Mouse (Mus musculus): ENCODE measurements around the gene Anks3. TPM values are rescaled to one million over a fixed set of nuclear protein-coding genes. Genes with fewer than 3 reads are reported as not detected.

The Anks3 gene
- polyA plus RNA-seq, 1 experiment = 1.9 TPM

GRCm38 (mm10) chr16:4938461-4938860, 25.5 kb downstream of the Anks3 start, which contains the start of gene Nudt16l1:
Gene Nudt16l1, plus strand, starts transcription at chr16:4938761.
- Histone ChIP-seq H3K4me1 (ENCODE audit: control insufficient read depth) (peaks cover 19% of the 10 kb centered on the region), H3K27me3 (ENCODE audit: control insufficient read depth) (no peaks in the 10 kb centered on the region), H3K4me3 (replicated peaks) (peak within 1 kb of the TSS; percentile 80), H3K36me3 (ENCODE audit: control insufficient read depth) (peaks cover 73% of the 10 kb centered on the region), H3K9me3 (ENCODE audit: control insufficient read depth, low read length) (peaks cover 5% of the 10 kb centered on the region; the same call in 1 of the 2 replicates)
- TF ChIP-seq GATA1 (IDR thresholded peaks at IDR 0.05; ENCODE audit: low read length) (no peak), TAL1 (IDR thresholded peaks at IDR 0.05; ENCODE audit: low read length) (no peak)

- TF ChIP-seq GATA1 (IDR thresholded peaks at IDR 0.05; ENCODE audit: low read length) (no peak), TAL1 (IDR thresholded peaks at IDR 0.05; ENCODE audit: low read length) (no peak)
- peaks cover 19% of the 10 kb centered on the region for H3K4me1 ChIP-seq (ENCODE audit: control insufficient read depth)
- peaks cover 68% of the 10 kb centered on the region for H3K36me3 ChIP-seq (ENCODE audit: control insufficient read depth)
- no peak overlapping the region for H3K4me3 ChIP-seq (replicated peaks)
- H3K27me3 ChIP-seq (ENCODE audit: control insufficient read depth) = no peaks in the 10 kb centered on the region
- H3K9me3 ChIP-seq (ENCODE audit: control insufficient read depth, low read length) = peaks cover 5% of the 10 kb centered on the region; the same call in 1 of the 2 replicates
These were observed 26.4 kb downstream of the Anks3 start for GRCm38 (mm10) chr16:4937351-4938190.

DNA sequence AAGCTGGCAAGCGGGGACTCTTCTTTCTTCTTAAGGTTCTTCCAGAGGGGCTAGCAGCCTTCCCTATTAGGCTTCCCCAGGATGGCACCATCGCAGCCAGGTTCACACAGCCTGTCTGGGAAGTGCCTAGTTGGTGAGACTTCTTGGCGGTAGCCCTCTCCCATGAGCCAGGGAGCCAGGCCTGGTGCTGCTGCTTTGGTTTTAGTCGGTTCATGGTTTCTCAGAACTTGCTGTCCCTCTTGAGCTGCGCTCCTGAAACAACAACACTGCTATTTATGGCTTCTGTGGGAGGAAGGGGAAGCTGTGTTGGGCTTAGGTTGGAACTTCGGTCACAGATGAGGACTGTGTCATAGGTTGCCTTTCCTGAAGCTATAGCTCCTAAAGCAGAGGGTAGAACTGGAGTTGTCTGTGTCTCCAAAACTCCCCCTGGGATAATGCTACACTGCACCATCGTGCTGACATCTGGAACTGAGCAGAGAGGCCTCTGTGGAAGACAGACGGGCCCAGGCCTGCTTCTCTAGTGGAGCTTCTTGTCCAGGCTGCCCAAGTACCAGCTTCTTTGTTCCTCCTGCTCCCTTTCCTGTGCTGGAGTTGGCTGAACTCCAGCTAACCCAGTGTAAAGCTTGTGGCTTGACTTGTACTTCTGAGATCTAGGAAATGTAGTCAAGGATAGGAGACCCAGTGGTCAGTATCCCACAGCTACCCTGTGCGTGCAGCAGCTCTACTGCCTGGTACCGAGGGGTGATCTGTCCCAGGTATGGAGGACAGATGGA, 27.9 kb downstream of the Anks3 start:
- Histone ChIP-seq H3K36me3 (ENCODE audit: control insufficient read depth) (peaks cover 68% of the 10 kb centered on the region), H3K9me3 (ENCODE audit: control insufficient read depth, low read length) (peaks cover 5% of the 10 kb centered on the region; the same call in 1 of the 2 replicates), H3K4me1 (ENCODE audit: control insufficient read depth) (peaks cover 19% of the 10 kb centered on the region), H3K27me3 (ENCODE audit: control insufficient read depth) (no peaks in the 10 kb centered on the region), H3K4me3 (replicated peaks) (no peak overlapping the region)
- TF ChIP-seq TAL1 (IDR thresholded peaks at IDR 0.05; ENCODE audit: low read length) (no peak), GATA1 (IDR thresholded peaks at IDR 0.05; ENCODE audit: low read length) (no peak)

DNA sequence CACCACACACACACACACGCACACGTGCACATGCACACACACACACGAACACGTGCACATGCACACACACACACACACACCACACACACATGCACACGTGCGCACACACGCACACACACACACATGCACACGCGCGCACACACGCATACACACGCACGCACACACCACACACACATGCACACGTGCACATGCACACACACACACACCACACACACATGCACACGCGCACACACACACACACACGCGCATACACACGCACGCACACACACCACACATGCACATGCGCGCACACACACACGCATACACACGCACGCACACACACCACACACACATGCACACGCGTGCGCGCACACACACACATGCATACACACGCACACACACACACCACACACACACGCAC, 28.6 kb downstream of the Anks3 start:
- Histone ChIP-seq H3K4me1 (ENCODE audit: control insufficient read depth) (peaks cover 19% of the 10 kb centered on the region), H3K27me3 (ENCODE audit: control insufficient read depth) (no peaks in the 10 kb centered on the region), H3K36me3 (ENCODE audit: control insufficient read depth) (peaks cover 68% of the 10 kb centered on the region), H3K4me3 (replicated peaks) (no peak overlapping the region), H3K9me3 (ENCODE audit: control insufficient read depth, low read length) (peaks cover 5% of the 10 kb centered on the region; the same call in 1 of the 2 replicates)
- TF ChIP-seq GATA1 (IDR thresholded peaks at IDR 0.05; ENCODE audit: low read length) = no peak
- no peak for TF ChIP-seq TAL1 (IDR thresholded peaks at IDR 0.05; ENCODE audit: low read length)

GRCm38 (mm10) chr16:4932429-4932828, 31.6 kb downstream of the Anks3 start:
- Histone ChIP-seq H3K36me3 (ENCODE audit: control insufficient read depth) (peaks cover 69% of the 10 kb centered on the region), H3K9me3 (ENCODE audit: control insufficient read depth, low read length) (peaks cover 5% of the 10 kb centered on the region; the same call in 1 of the 2 replicates), H3K27me3 (ENCODE audit: control insufficient read depth) (no peaks in the 10 kb centered on the region)

GRCm38 (mm10) chr16:4928474-4928873, 35.5 kb downstream of the Anks3 start:
- Histone ChIP-seq H3K36me3 (ENCODE audit: control insufficient read depth) (peaks cover 73% of the 10 kb centered on the region), H3K9me3 (ENCODE audit: control insufficient read depth, low read length) (no peaks in the 10 kb centered on the region), H3K4me1 (ENCODE audit: control insufficient read depth) (no peaks in the 10 kb centered on the region; the same call in 1 of the 2 replicates), H3K27me3 (ENCODE audit: control insufficient read depth) (no peaks in the 10 kb centered on the region), H3K4me3 (replicated peaks) (no peak overlapping the region)
- no peak for TF ChIP-seq GATA1 (IDR thresholded peaks at IDR 0.05; ENCODE audit: low read length)
- no peak for TF ChIP-seq TAL1 (IDR thresholded peaks at IDR 0.05; ENCODE audit: low read length)

More at GRCm38 (mm10) chr16:4932429-4932828, 31.6 kb downstream of the Anks3 start:
- no peak for TF ChIP-seq TAL1 (IDR thresholded peaks at IDR 0.05; ENCODE audit: low read length)
- TF ChIP-seq GATA1 (IDR thresholded peaks at IDR 0.05; ENCODE audit: low read length) = no peak
- Histone ChIP-seq H3K4me3 (replicated peaks) (no peak overlapping the region), H3K4me1 (ENCODE audit: control insufficient read depth) (no peaks in the 10 kb centered on the region; the same call in 1 of the 2 replicates)

- Histone ChIP-seq H3K36me3 (ENCODE audit: control insufficient read depth) (peaks cover 77% of the 10 kb centered on the region), H3K4me1 (ENCODE audit: control insufficient read depth) (no peaks in the 10 kb centered on the region; the same call in 1 of the 2 replicates), H3K9me3 (ENCODE audit: control insufficient read depth, low read length) (no peaks in the 10 kb centered on the region), H3K4me3 (replicated peaks) (no peak overlapping the region), H3K27me3 (ENCODE audit: control insufficient read depth) (no peaks in the 10 kb centered on the region)
- TF ChIP-seq TAL1 (IDR thresholded peaks at IDR 0.05; ENCODE audit: low read length) (no peak), GATA1 (IDR thresholded peaks at IDR 0.05; ENCODE audit: low read length) (no peak)
These were observed 36.0 kb downstream of the Anks3 start for GRCm38 (mm10) chr16:4927967-4928366.

GRCm38 (mm10) chr16:4923996-4924395, 40.0 kb downstream of the Anks3 start:
- H3K27me3 ChIP-seq (ENCODE audit: control insufficient read depth) = no peaks in the 10 kb centered on the region
- H3K9me3 ChIP-seq (ENCODE audit: control insufficient read depth, low read length) = no peaks in the 10 kb centered on the region
- H3K4me3 ChIP-seq (replicated peaks) = no peak overlapping the region
- no peaks in the 10 kb centered on the region; the same call in 1 of the 2 replicates for H3K4me1 ChIP-seq (ENCODE audit: control insufficient read depth)
- TF ChIP-seq GATA1 (IDR thresholded peaks at IDR 0.05; ENCODE audit: low read length) (no peak), TAL1 (IDR thresholded peaks at IDR 0.05; ENCODE audit: low read length) (no peak)
- H3K36me3 ChIP-seq (ENCODE audit: control insufficient read depth) = peaks cover 61% of the 10 kb centered on the region

GRCm38 (mm10) chr16:4922481-4922880, 41.5 kb downstream of the Anks3 start:
- TF ChIP-seq GATA1 (IDR thresholded peaks at IDR 0.05; ENCODE audit: low read length) (no peak), TAL1 (IDR thresholded peaks at IDR 0.05; ENCODE audit: low read length) (no peak)
- Histone ChIP-seq H3K27me3 (ENCODE audit: control insufficient read depth) (no peaks in the 10 kb centered on the region), H3K36me3 (ENCODE audit: control insufficient read depth) (peaks cover 53% of the 10 kb centered on the region), H3K4me3 (replicated peaks) (no peak overlapping the region), H3K4me1 (ENCODE audit: control insufficient read depth) (no peaks in the 10 kb centered on the region; the same call in 1 of the 2 replicates), H3K9me3 (ENCODE audit: control insufficient read depth, low read length) (no peaks in the 10 kb centered on the region)

Measured in erythroblast, embryonic 14.5 days (primary cell).